Mouse (Mus musculus) thymus, postnatal 25 days (tissue): ENCODE measurements around the gene Allc.
A peak's percentile ranks its signal among the peaks of the same experiment; 100 is the strongest.

Source experiments
- DNase-seq: peaks from one replicate; pipeline ENCODE4 v3.0.0; 2022

Allc gene

GRCm38 (mm10) chr12:28582423-28582822 lies at the start of gene Allc:
Gene Allc, minus strand, starts transcription at chr12:28582523.
- no peak for DNase-seq

DNA sequence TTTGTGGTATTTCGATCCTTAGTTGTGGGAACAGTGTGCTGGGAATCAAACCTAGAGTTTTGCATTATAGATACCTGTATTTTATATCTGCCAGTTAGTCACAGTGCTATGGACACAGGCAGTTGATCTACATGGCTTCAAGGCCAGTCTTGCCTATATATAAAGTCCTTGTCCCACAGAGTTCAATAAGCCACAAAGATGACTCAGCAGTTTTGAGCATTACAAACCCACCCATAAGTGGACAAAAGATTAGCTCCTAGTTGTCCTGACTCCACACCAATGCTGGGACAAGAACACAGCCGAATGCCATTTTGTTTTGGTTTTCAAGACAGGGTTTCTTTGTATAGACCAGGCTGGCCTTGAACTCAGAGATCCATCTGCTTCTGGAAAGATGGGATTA lies 46.1 kb upstream of the Allc start:
- no peak for DNase-seq

DNA sequence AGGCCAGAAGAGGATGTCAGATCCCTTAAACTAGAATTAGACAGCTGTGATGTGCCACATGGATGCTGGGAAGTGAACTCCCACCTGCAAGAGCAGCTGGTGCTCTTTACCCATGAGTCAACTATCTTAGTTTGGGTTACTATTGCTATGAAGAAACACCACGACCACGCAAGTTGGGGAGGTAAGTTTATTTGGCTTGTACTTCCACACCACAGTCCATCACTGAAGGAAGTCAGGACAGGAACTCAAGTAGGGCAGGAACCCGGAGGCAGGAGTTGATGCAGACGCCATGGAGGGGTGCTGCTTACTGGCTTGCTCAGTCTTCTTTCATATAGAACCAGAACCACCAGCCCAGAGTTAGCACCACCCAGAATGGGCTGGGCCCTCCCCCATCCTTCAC lies 44.8 kb upstream of the Allc start:
- DNase-seq, result no peak

DNA sequence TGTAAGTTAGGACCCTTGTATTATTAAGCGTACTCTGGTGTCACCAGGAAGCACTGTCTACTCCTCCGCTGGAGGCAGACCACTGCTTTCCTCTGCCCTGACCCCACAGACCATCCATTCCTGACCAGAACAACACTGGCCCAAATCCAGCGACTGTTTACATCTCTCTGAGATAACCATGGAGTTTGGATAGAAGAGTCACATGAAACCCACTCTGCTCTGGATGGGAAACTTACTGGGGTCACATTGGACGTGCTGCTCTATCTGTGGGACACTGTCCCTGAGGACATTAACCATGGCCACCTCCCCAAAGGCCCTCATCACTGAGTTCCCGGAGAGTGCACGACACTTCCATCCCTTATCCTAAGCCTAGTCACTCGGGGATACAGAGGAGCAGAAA lies 43.1 kb upstream of the Allc start:
- no peak for DNase-seq

- DNase-seq, result no peak
Measured at GRCm38 (mm10) chr12:28624251-28624650, 41.9 kb upstream of the Allc start.

DNA sequence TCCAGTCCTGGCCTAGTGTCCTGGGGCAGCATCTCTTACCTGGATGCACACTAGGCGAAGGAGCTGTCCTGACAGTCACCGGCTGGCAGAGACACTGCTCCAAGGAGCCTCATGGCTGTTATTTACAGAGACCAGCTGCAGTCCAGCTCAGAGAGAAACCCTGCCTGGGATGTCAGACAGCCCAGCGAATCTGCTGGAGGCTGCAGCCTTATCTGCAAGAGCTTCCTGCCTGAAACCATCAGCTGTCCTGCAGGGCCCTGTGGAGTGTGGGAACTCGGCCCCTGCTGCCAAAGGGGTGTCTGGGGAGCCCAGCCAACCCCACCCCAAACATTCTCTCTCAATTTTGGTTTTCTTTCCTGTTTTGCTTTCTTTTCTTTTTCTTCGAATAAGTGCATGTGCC lies 40.9 kb upstream of the Allc start, which contains the start of gene Colec11:
Gene Colec11 (minus strand): TSS at position 183 of the 400 bp plus-strand sequence.
- DNase-seq, result no peak

DNA sequence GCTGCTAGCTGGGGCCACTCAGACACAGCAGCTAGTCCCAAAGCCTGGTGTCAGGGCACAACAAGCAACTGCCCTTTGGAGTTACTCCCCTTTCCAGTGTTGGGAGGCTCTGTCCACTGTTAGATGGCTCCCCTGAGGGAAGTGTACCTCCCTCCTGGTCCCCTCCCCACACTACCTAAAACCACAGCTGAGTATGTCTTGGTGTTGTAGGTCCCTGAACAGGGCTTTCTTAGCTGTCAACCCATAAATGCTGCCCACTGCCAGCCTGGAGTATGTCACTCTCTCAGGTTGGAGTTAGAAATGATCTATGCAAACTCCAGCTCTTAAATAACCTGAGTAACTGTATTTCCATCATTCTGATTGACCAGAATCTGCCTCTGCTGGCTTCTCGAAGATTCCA lies 40.3 kb upstream of the Allc start:
- DNase-seq, result no peak

GRCm38 (mm10) chr12:28622167-28622532 lies 39.8 kb upstream of the Allc start:
- DNase-seq, result no peak

- DNase-seq, result no peak
Measured at GRCm38 (mm10) chr12:28621451-28622166, 39.3 kb upstream of the Allc start.

DNA sequence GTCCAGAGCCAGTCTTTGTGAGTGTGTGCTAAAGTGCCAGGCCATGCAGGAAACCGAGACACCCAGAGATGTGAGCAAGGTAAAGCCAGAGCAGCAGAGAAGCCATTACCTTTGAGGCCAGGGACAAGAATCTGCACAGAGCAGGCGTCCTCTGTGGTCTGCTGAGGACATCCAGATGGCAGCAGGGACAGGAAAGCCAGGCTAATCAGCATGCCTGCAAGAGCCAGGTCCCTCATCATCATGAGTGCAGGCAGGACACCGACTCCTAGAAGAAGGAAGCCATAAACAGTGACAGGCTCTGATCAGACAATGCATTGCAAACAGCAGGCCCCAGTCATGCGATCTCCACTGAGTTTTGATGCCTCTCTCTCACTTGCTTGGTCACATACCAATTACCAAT lies 35.0 kb upstream of the Allc start:
- no peak for DNase-seq

- no peak for DNase-seq
Measured at GRCm38 (mm10) chr12:28614401-28614800, 32.1 kb upstream of the Allc start.

GRCm38 (mm10) chr12:28612391-28612790 lies 30.1 kb upstream of the Allc start:
- DNase-seq, result no peak

GRCm38 (mm10) chr12:28607546-28608305 lies 25.4 kb upstream of the Allc start:
- no peak for DNase-seq

- no peak for DNase-seq
Measured at GRCm38 (mm10) chr12:28603494-28603893, 21.2 kb upstream of the Allc start.

- no peak for DNase-seq
Measured at GRCm38 (mm10) chr12:28602259-28602658, 19.9 kb upstream of the Allc start.

GRCm38 (mm10) chr12:28598526-28598991 lies 16.2 kb upstream of the Allc start:
- DNase-seq, result no peak

GRCm38 (mm10) chr12:28598110-28598509 lies 15.8 kb upstream of the Allc start:
- DNase-seq, result no peak

DNA sequence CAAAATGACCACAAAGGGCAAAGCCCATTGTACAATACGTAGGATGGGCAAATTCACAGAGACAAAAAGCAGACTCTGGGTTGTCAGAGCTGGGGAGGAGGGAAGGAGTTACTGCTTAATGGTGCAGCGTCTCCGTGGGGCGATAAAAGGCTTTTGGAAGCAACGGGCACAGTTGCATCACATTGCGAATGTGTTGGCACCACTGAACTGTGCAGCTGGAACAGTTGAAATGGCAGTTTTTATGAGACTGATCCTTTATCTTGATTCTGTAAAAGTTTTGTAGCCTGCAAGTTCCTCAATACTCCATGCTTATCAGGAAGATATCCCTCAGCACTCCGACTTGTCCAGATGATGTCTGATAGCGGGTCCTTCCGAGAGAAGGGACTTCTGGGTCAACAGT lies 15.4 kb upstream of the Allc start:
- no peak for DNase-seq

DNA sequence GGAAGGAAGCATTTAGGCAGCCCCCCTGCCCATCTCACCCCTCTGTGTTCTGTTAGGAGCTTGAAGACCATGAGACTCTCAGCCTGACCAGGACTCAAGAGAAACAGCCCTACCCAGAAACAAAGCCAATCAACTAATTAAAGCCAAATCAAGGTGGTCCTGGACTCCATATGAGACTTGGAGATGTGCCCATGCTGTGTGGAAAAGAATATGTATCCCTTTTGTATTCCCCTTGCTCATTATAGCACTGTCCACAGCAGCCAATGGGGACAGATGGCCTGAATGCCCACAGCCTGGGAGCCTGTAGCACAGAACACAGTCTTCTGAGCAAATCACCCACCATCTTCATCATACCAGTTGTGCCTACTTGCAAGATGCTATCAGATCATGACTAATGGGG lies 14.5 kb upstream of the Allc start:
- no peak for DNase-seq

GRCm38 (mm10) chr12:28590428-28590827 lies 8.1 kb upstream of the Allc start:
- DNase-seq, result no peak

DNA sequence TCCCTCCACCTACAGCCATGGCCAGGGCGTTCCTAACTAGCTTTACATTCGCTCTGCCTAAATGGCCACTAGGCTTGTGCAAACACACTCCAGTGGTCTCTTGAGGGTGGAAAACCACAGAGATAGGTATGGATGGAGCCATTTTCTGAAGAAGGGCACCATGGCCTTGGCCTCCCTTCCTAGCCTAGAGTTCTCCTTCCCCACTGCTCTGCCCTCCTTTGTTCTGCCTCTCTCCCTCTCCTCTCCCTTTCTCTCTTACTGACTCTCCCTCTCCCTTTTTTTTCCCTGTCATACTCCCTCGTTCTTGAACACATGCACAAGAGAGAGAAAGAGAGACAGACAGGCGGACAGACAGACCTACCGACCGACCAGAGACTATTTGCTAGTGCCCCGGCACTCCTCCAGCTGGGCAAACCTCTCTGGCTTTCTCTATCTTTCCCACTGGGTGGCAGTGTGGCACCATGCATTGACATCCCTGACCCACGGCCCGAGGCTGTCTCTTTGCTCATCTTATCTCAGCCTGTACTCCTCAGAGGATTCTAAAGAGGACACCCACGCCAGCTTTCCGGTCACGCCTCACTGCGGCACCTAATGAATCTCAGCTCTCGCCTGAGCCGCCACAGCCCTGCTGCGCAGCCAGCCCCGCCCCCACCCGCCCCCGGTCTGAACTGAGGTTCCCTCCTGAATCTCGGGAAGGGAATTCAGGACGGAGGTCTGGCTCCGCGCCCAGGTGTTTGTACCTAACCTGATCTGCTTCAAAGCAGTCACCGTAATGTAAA lies 7.0 kb upstream of the Allc start:
- peak; percentile 71 for DNase-seq

- no peak for DNase-seq
Measured at GRCm38 (mm10) chr12:28587949-28588348, 5.6 kb upstream of the Allc start.

DNA sequence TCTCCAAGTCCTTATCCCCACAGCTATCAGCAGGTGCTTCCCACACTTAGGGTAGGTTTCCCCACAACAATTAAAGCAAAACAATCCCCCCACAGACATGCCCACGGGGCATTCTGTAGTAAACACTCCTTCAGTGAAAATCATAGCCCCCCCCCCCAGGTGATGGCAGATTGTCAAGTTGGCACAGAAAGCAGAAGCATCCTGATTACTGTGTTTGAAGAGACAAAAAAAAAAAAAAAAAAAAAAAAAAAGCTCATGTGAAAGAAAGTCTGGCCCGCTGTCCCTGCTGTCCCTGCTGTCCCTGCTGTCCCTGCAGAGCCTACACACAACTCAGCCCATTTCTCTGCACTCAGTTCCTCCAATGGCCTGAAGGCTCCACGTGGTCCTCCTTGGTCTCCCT lies 1.7 kb upstream of the Allc start:
- DNase-seq, result no peak

- DNase-seq, result peak; percentile 15
Measured at GRCm38 (mm10) chr12:28579132-28579531, 3.2 kb downstream of the Allc start.
